Mouse (Mus musculus) cerebellum, adult (tissue): ENCODE measurements around the gene Gm10306.

ENCODE experiments used
- ATAC-seq: cut with Nextera tagmentation; 2 replicates; pipeline ENCODE4 v1.9.2; 2017; ENCODE audit warnings: mild to moderate bottlenecking, moderate library complexity, mixed read lengths; ENCODE audit not compliant: insufficient number of reproducible peaks, low FRiP score, low TSS enrichment

The Gm10306 gene

DNA sequence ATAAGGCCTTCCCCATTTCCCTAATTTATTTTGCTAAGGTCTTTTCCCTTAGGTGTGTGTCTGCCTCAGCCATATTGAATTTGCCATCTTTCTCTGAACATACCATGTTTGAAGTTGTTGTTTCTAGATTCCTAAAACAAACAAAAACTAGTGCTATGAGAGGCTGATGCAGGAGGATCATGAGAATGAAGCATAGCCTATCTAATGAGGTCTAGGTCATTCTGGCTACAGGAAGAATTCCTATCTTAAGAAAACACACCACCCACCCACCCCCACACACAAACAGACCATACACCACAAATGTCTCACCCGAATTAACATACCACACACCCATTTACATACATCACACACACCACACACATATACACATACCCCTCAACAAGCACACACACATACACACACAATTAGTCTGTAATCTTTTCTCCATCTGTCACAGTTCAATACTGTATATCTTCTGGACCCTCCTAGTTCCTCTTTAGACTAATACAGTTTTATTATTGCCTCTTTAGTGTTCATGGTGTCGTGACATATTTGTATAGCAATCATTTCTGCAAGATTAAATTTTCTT lies 48.2 kb downstream of the Gm10306 start:
- ATAC-seq = no peak

DNA sequence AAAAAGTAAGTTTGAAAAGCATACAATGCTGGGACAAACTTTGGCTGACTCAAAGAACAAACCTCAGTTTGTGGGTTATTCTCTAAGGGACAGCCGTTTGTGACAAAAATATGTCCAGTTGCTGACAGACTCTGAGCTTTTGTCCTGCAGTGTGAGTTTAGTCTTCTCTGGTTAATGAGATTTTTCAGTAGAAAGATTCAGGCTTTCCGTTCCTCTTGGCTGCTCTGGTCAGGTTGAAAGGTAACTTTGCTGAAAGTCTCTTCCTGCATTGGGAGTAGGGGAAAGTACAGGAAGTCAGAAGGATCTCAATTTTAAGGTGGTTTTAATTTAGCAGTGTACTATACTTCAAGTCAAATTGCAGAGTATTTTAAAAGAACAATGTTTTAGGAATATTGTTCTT lies 49.2 kb downstream of the Gm10306 start:
- no peak for ATAC-seq
